Mouse (Mus musculus): ENCODE measurements around the gene Slc16a7.

Gene Slc16a7

GRCm38 (mm10) chr10:125321446-125322428, 67.5 kb downstream of the Slc16a7 start:
- no peak for DNase-seq

DNA sequence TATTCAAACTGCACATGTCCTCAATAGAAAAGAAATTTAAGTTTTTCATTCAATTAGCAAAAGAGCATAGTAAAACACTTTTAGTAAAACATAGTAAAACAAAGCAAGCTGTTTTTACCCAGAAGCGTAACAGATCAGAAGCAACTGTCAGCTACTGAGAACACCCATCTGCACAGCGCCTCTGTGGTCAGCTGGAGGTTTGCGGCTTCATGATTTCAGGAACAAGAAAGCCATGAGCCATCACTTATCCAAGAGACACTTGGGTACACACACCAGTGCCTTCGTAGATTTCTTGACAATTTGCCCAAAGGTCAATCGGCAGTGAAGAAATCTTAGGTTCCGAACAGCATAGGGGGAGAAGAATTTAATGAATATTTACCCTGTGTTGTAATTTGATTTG, 71.9 kb downstream of the Slc16a7 start:
- DNase-seq: no peak

GRCm38 (mm10) chr10:125310855-125311254, 78.4 kb downstream of the Slc16a7 start:
- no peak for DNase-seq

GRCm38 (mm10) chr10:125298036-125298435, 91.2 kb downstream of the Slc16a7 start:
- DNase-seq: no peak

- no peak for DNase-seq
Measured at GRCm38 (mm10) chr10:125290320-125290719, 98.9 kb downstream of the Slc16a7 start.

GRCm38 (mm10) chr10:125288560-125288959, 100.7 kb downstream of the Slc16a7 start:
- DNase-seq: no peak

DNA sequence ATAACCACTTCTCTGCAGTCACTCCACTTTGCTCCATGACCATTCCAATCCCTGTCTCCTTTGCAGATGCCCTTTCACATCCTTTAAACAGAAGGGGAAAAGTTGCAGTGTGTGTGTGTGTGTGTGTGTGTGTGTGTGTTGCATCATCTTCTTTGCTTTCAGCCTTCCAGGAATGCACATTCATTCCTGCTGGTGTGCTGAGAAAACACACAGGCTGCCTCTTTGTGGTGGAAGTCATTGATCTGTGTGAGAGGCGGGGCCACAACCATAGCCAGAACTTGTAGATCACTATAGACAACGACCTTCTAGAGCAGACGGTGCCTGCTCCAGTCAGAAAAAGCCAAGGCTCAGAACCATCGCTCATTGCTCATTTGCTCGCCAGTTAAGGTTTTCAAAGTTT, 103.9 kb downstream of the Slc16a7 start:
- DNase-seq: no peak

DNA sequence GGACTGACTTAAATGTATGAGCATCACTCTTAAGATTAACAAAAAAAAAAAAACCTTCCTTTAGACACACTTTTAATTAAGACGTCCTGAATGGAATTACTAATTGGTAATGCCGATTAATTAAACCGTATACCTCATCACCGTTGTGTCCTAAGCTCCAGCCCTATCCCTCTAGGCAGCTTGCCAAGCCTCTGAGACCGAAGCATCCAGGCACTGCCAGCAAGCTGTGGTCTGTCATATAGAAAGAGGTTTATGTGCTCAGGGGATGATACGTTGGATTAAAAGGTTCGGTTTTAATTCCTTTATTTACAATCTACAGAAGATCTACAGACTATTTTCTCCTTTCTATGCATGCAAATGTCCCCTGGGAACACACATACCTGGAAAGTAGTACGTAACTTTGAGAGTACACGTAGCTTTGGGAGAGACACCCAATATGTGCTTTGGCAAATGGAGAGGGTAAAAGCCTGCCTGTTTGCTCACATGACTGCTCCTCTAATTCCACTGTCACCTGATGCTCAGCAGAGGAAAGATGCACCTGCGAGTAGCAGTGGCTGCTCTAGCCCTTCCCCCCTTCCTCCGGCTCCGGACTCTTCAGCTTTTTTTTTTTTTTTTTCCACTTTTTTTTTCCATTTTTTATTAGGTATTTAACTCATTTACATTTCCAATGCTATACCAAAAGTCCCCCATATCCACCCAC, 114.0 kb downstream of the Slc16a7 start:
- DNase-seq: no peak

GRCm38 (mm10) chr10:125274519-125275148, 114.6 kb downstream of the Slc16a7 start:
- DNase-seq: no peak

- DNase-seq: no peak
Measured at GRCm38 (mm10) chr10:125273759-125274158, 115.5 kb downstream of the Slc16a7 start.

- DNase-seq: no peak
Measured at GRCm38 (mm10) chr10:125271448-125271847, 117.8 kb downstream of the Slc16a7 start.

DNA sequence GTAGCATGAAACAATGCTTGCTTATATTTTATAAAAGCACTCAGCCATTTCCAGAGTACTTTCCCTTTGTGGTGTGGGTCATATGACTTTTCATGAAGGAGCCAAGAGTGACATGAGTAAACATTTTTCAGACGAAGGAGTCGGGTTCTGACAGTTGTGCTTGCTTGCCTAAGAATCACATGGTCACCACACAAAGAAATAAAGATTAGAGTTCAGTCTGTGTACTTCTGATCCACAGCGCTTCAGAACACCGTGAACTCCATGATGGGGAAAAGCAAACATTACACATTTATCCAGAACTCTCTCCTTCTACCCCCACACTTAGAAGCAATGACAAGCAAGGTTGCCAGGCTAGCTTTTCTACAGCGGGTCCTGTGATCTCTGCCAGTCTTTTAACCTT, 119.0 kb downstream of the Slc16a7 start:
- DNase-seq: no peak

DNA sequence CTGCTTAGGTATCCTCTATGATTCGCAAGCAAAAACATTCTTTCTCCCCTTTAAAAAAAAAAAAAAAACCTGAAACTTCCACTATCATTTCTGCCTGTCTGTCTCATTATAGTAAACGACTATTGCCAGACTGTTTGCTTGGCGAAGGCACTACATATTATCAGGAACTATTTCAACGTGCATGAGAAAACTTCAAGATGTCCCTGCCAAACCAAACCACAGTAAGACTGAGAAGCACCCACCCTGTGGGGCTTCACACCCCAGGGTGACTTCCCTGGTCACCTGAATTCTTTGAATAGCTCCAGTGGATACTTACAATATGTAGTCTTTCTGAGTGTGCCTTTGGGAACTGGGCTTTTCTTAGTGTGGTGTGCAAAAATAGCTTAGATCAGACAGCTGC, 122.9 kb downstream of the Slc16a7 start:
- no peak for DNase-seq

GRCm38 (mm10) chr10:125265901-125266300, 123.4 kb downstream of the Slc16a7 start:
- DNase-seq: no peak

DNA sequence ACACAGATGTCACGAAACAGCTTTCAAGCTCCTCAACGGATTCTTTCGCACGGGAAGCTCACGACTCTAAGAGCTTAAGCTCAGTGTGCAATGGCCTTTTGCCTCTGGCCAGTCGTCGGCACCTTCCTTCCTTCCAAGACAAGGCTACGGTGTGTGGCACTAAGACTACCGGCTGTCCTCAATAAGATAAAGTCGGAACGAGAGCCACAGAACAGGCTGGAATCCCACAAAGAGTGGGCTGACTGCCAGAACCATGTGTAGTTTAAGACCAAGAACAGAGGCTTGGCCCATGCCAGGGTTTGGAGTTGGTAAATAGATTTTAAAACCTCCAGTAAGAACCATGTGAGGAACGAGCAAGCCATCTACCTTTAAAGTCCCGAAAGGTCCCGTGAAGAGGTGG, 123.8 kb downstream of the Slc16a7 start:
- peak; percentile 11 for DNase-seq

DNA sequence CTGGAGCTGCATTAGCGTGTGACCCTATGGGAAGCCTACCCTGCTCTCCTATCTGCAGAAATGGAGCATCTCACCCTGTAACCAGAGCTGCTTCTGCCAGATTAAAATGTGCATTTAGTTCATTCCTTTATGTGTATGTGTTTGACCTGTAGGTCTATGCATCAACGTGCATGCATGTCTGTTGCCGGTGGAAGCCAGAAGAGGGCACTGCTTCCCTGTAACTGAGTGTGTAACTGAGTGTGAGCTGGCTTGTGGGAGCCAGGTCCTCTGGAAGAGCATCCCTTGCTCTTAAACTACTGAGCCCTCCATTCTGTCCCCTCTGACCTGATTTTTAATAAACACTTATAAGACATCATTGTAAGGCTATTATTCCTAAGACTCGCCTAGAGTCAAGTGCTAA, 124.3 kb downstream of the Slc16a7 start:
- peak; percentile 56 for DNase-seq

- DNase-seq: no peak
Measured at GRCm38 (mm10) chr10:125255904-125256303, 133.4 kb downstream of the Slc16a7 start.

DNA sequence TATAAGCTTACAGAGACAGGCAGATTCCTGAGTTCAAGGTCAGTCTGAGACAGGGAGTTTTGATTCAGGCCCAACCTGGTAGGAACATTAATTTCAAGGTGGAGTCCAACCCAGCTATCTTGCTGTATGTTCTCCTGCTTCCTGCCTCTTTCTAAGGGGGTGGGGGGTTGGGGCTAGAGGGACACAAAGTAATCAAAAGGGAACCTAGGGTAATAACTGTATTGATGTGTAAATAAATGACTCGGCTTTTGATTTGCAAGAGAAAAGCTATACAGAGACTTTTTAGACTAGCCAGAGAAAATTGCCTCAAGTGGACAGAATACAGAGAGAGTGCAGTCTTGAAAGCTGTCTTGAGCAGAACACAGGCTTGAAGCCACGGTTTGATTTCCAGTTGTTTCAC, 174.7 kb downstream of the Slc16a7 start:
- DNase-seq: no peak

GRCm38 (mm10) chr10:125213805-125214204, 175.5 kb downstream of the Slc16a7 start:
- DNase-seq: no peak

GRCm38 (mm10) chr10:125187544-125187943, 201.7 kb downstream of the Slc16a7 start:
- DNase-seq: no peak

DNA sequence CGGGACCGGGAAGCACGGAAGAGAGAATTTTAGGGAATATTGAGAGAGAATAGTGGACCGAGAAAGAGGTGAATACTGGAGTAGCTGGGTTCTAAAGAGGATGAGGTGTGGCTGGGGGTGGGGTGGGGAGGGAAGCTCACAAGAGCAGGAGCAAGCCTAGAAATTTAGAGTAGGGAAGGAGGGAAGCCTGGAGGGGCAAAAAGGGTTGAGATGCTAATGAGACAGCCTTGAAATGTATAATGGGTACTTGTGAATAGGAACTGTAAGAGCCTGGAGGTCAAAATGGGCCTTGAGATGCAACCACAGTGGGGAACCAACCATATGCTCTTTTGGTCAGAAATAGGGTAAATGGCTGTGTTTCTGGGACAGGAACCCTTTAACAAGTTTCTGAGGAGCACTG, 203.9 kb downstream of the Slc16a7 start:
- DNase-seq: no peak

DNA sequence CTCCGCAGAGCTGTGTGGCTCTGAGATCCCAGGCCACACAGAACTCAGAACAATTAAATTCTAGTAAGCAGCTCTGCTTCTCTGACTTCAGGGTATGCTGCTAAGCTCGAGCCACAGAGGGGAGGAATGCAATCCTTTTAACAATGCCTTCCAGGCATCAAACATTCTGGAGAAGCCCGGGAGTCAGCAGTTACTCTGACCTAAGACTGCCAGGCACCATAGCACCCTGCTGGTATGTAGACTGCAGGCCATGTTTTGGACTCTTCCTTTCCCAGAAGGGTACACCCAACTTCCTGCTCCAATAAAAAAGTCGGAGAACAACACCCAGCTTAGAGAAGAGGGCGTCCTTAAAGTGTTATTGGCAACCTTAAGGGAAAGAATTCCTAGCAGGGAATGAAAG, 205.1 kb downstream of the Slc16a7 start:
- DNase-seq: no peak

- no peak for DNase-seq
Measured at GRCm38 (mm10) chr10:125182545-125182944, 206.7 kb downstream of the Slc16a7 start.

DNA sequence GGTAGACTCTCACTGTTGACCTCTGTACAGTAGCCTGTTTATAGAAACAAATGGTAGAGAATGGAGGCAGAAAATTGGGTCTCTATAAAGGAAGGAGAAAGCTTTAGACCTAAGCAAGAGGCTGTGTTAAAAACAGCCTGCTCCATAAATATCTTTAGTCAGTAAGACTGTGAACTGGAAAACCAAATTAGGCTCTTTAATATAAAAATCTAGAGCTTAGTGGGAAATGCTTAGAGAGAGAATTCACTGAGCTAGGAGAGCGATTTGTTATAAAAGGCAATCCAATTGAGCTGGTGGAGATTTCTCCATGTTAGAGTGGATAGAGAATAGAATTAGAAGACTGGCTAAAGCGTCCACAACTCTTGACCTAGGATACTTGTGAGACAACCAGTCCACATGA, 211.5 kb downstream of the Slc16a7 start:
- DNase-seq: no peak

Measured in kidney, adult 18-20 months (tissue).